Mouse (Mus musculus) liver, embryonic 12.5 days (tissue): Measurements from ENCODE around the gene Fgf6. TPM values are rescaled to one million over a fixed set of nuclear protein-coding genes. Genes with fewer than 3 reads are reported as not detected.

Source experiments
- ATAC-seq: fragments of 200-750 bp; cut with Nextera tagmentation; 2 replicates; pipeline ENCODE4 v1.8.0; 2017; ENCODE audit warnings: moderate number of reproducible peaks, mild to moderate bottlenecking, moderate library complexity
- H3K27ac ChIP-seq: fragments of 300-500 bp; sonication (generic); 2 replicates; pipeline ENCODE4 v1.5.1; 2016; ENCODE audit warnings: mild to moderate bottlenecking
- H3K27me3 ChIP-seq: fragments of 300-500 bp; sonication (generic); replicated peaks from 2 replicates; pipeline ENCODE4 v1.6.1; 2016; ENCODE audit warnings: mild to moderate bottlenecking, moderate library complexity
- H3K36me3 ChIP-seq: fragments of 300-500 bp; sonication (generic); 2 replicates; pipeline ENCODE4 v1.6.1; 2016; ENCODE audit warnings: mild to moderate bottlenecking, moderate library complexity
- H3K4me1 ChIP-seq: fragments of 300-500 bp; sonication (generic); 2 replicates; pipeline ENCODE4 v1.6.1; 2016
- H3K4me2 ChIP-seq: fragments of 300-500 bp; sonication (generic); 2 replicates; pipeline ENCODE4 v1.6.1; 2016; ENCODE audit warnings: mild to moderate bottlenecking, moderate library complexity
- H3K4me3 ChIP-seq: fragments of 300-500 bp; sonication (generic); 2 replicates; pipeline ENCODE4 v1.5.1; 2016; ENCODE audit warnings: mild to moderate bottlenecking, moderate library complexity
- H3K9ac ChIP-seq: fragments of 300-500 bp; sonication (generic); 2 replicates; pipeline ENCODE4 v1.6.1; 2016; ENCODE audit warnings: mild to moderate bottlenecking, moderate library complexity
- H3K9me3 ChIP-seq: fragments of 300-500 bp; sonication (generic); replicated peaks from 2 replicates; pipeline ENCODE4 v1.6.1; 2016; ENCODE audit warnings: mild to moderate bottlenecking, moderate library complexity
- WGBS: fragments of 180-500 bp; shearing (Covaris S2); methylation state at CpG from one replicate; pipeline ENCODE4 v1.1.7; 2016; ENCODE audit not compliant: insufficient replicate concordance; 5-methylcytosine and 5-hydroxymethylcytosine counted together
- polyA plus RNA-seq: library from polyadenylated mRNA; unstranded; fragments of >200 nt; fragmentation: Nextera tagmentation; extraction: Ambion mirVana; gene quantifications from 2 replicates; pipeline ENCODE4 v1.2.1, GENCODE M21; 2016

Gene Fgf6
- polyA plus RNA-seq, result not detected in 2 replicates

GRCm38 (mm10) chr6:127014906-127015770 is at the start of gene Fgf6:
Gene Fgf6, plus strand, starts transcription at chr6:127015586.
- ATAC-seq, result no peak
- WGBS, result 75% methylated on average over 26 of the region's 26 CpGs
- H3K4me3 ChIP-seq, result no peak within 1 kb of the TSS
- H3K27me3 ChIP-seq, result peaks cover 15% of the 10 kb centered on the region
- H3K36me3 ChIP-seq, result no peaks in the 10 kb centered on the region
- H3K27ac ChIP-seq, result no peak within 1 kb of the TSS
- no peaks in the 10 kb centered on the region for H3K9me3 ChIP-seq
- peaks cover 10% of the 10 kb centered on the region for H3K4me1 ChIP-seq
- H3K9ac ChIP-seq, result no peak within 1 kb of the TSS
- no peak within 1 kb of the TSS for H3K4me2 ChIP-seq

DNA sequence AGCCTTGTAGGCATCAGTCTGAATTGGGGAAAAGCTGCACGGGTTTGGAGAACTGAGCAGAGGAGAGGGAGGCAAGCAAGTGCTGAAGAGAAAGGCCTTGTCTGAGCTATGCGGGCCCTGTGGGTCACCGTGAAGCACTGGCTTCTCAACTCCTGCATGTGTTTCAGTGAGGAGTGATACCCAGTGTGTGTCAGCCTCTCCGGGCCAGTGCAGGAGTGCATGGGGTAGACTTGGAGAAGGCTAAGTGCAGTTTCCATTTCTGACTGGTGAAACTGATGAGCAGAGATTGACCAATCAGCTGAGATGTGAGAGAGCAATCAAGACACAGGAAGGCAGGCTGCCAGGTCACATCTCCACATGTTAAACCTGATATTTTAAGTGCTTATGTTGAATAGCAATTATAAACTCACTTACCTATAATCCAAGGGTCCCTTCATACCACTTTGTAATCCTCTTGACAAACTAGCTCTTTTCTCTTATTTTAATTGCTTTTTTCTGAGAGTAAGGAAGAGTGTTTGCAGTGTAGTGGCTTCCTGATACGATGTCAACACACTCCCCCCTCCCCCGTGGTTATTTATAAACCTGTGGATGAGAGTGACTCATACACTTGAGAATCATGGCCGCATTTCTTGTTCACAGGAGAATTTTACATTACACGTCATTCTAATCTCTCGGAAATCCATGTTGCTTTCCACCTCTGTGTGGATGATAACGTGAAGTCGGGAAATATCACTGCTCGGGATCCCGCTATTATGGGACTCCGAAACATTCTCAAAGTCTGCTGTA is 49.0 kb upstream of the Fgf6 start:
- H3K27me3 ChIP-seq, result no peaks in the 10 kb centered on the region
- ATAC-seq, result no peak
- no peak overlapping the region for H3K4me2 ChIP-seq
- no peak overlapping the region for H3K4me3 ChIP-seq
- WGBS, result 71% methylated on average over 14 of the region's 14 CpGs
- H3K4me1 ChIP-seq, result 0 out of 2 replicates have a peak, but pooled peaks cover 2% of the 10 kb centered on the region
- H3K36me3 ChIP-seq, result peaks cover 51% of the 10 kb centered on the region
- no peaks in the 10 kb centered on the region for H3K9me3 ChIP-seq
- no peak overlapping the region for H3K27ac ChIP-seq
- no peak overlapping the region for H3K9ac ChIP-seq

GRCm38 (mm10) chr6:126981539-126982234 is 33.7 kb upstream of the Fgf6 start:
- H3K4me1 ChIP-seq, result no peaks in the 10 kb centered on the region
- ATAC-seq, result 0 out of 2 replicates have a peak, but pooled peaks have one; percentile 35
- no peak overlapping the region for H3K9ac ChIP-seq
- H3K4me3 ChIP-seq, result no peak overlapping the region
- H3K27ac ChIP-seq, result no peak overlapping the region
- no peak overlapping the region for H3K4me2 ChIP-seq
- H3K9me3 ChIP-seq, result no peaks in the 10 kb centered on the region
- peaks cover 15% of the 10 kb centered on the region; the same call in 1 of the 2 replicates for H3K36me3 ChIP-seq
- no peaks in the 10 kb centered on the region for H3K27me3 ChIP-seq
- 18% methylated on average over 5 of the region's 5 CpGs for WGBS

- no peak overlapping the region for H3K4me2 ChIP-seq
- 58% methylated on average over 2 of the region's 2 CpGs for whole genome bisulfite sequencing
- no peak overlapping the region for H3K4me3 ChIP-seq
- H3K9me3 ChIP-seq, result no peaks in the 10 kb centered on the region
- no peaks in the 10 kb centered on the region for H3K27me3 ChIP-seq
- no peaks in the 10 kb centered on the region for H3K36me3 ChIP-seq
- no peak for ATAC-seq
- H3K27ac ChIP-seq, result no peak overlapping the region
- H3K9ac ChIP-seq, result no peak overlapping the region
- no peaks in the 10 kb centered on the region for H3K4me1 ChIP-seq
These were observed 21.7 kb upstream of the Fgf6 start for GRCm38 (mm10) chr6:126993676-126994075.

DNA sequence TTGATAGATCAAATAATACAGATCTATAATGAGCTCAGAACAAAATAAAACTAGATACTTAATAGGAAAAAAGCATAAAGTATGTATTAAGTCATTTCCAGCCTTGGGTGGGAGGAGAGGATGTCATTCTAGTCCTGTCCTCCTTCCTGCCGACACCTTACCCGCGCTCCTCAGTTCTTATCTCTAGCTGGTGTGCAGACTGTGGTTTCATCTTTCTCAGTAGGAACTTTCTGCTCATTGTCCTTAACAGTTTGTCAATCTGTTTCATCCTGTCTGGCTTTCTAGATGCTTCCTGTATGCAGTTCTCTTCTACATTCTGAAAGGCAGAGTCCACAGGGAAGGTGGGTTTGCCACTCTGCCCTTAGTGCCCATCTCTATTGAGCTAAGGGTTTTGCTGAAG is 19.9 kb upstream of the Fgf6 start:
- ATAC-seq, result no peak
- Histone ChIP-seq H3K9ac (no peak overlapping the region), H3K27ac (no peak overlapping the region), H3K4me3 (no peak overlapping the region), H3K4me2 (no peak overlapping the region), H3K27me3 (no peaks in the 10 kb centered on the region), H3K4me1 (no peaks in the 10 kb centered on the region), H3K36me3 (no peaks in the 10 kb centered on the region), H3K9me3 (no peaks in the 10 kb centered on the region)
- 6% methylated on average over 3 of the region's 3 CpGs for WGBS

DNA sequence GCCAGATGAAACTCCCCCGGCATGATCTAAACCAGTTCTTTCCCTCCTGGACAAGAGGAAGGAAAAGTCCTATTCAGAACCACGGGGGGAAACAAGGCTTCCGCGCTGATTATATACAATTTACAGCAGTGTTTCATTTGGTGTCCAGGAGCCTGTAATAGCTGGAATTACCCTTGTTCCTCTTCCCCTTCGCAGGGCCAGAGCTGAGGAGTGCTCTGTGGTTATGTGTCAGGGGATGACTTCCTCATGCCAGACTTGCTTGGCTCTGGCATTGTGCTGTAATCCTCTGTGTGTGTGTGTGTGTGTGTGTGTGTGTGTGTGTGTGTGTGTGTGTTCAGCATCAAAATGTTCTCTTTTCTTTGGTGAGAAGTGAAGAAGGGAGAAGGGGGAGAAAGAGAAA is 19.0 kb upstream of the Fgf6 start:
- no peaks in the 10 kb centered on the region for H3K4me1 ChIP-seq
- H3K27ac ChIP-seq, result no peak overlapping the region
- no peaks in the 10 kb centered on the region for H3K27me3 ChIP-seq
- WGBS, result 29% methylated on average over 5 of the region's 5 CpGs
- H3K36me3 ChIP-seq, result no peaks in the 10 kb centered on the region
- no peak overlapping the region for H3K4me2 ChIP-seq
- no peaks in the 10 kb centered on the region for H3K9me3 ChIP-seq
- no peak overlapping the region for H3K4me3 ChIP-seq
- H3K9ac ChIP-seq, result no peak overlapping the region
- no peak for ATAC-seq

DNA sequence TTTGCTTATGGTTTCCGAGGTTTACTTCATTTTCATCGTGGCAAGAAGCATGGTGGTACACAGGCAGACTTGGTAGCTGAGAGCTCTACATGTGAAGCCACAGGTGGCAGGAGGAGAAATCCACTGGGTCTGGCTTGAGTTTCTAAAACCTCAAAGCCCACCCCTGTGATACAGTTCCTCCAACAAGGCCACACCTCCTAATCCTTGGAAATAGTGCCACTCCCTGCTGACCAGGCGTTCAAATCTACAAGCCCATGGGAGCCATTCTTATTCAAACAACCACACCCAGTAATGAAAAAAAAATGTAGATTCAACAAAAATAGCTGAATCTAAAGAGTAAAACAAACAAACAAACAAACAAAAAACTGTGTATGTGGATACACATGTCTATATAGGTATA is 9.7 kb upstream of the Fgf6 start:
- Histone ChIP-seq H3K4me3 (no peak overlapping the region), H3K27ac (no peak overlapping the region), H3K4me1 (0 out of 2 replicates have a peak, but pooled peaks cover 3% of the 10 kb centered on the region), H3K9me3 (no peaks in the 10 kb centered on the region), H3K36me3 (no peaks in the 10 kb centered on the region), H3K4me2 (no peak overlapping the region), H3K9ac (no peak overlapping the region), H3K27me3 (0 out of 2 replicates have a peak, but pooled peaks cover 4% of the 10 kb centered on the region)
- 76% methylated on average over 3 of the region's 3 CpGs for WGBS
- no peak for ATAC-seq

DNA sequence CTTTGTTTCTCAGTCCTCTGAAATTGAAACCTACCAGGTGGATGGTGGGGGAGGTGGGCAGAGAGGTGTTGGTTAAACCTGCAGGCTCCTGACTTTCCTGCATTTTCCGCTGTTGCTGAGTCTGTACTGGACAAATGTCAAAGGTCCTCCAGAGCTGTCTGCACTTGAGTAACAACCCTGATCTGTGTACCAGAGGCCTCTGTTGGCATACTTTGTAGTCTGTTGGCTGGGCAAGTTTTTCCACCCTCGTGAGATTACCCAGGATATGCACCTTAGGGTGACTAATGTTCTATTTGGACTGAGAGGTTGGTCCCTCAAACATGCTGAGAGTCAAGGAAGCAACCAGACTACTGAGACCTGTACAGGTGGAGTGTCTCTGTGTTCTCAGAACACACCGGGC is 8.8 kb upstream of the Fgf6 start:
- no peaks in the 10 kb centered on the region for H3K36me3 ChIP-seq
- 0 out of 2 replicates have a peak, but pooled peaks cover 3% of the 10 kb centered on the region for H3K4me1 ChIP-seq
- WGBS, result 66% methylated on average over 3 of the region's 3 CpGs
- H3K9ac ChIP-seq, result no peak overlapping the region
- ATAC-seq, result no peak
- H3K27ac ChIP-seq, result no peak overlapping the region
- H3K4me3 ChIP-seq, result no peak overlapping the region
- 0 out of 2 replicates have a peak, but pooled peaks cover 4% of the 10 kb centered on the region for H3K27me3 ChIP-seq
- H3K9me3 ChIP-seq, result no peaks in the 10 kb centered on the region
- H3K4me2 ChIP-seq, result no peak overlapping the region

GRCm38 (mm10) chr6:127010021-127010420 is 5.4 kb upstream of the Fgf6 start:
- Histone ChIP-seq H3K9me3 (no peaks in the 10 kb centered on the region), H3K27me3 (0 out of 2 replicates have a peak, but pooled peaks cover 4% of the 10 kb centered on the region), H3K9ac (no peak overlapping the region), H3K36me3 (no peaks in the 10 kb centered on the region), H3K4me3 (no peak overlapping the region), H3K27ac (no peak overlapping the region), H3K4me2 (no peak overlapping the region), H3K4me1 (0 out of 2 replicates have a peak, but pooled peaks cover 3% of the 10 kb centered on the region)
- 75% methylated on average over 13 of the region's 13 CpGs for WGBS
- ATAC-seq, result no peak

DNA sequence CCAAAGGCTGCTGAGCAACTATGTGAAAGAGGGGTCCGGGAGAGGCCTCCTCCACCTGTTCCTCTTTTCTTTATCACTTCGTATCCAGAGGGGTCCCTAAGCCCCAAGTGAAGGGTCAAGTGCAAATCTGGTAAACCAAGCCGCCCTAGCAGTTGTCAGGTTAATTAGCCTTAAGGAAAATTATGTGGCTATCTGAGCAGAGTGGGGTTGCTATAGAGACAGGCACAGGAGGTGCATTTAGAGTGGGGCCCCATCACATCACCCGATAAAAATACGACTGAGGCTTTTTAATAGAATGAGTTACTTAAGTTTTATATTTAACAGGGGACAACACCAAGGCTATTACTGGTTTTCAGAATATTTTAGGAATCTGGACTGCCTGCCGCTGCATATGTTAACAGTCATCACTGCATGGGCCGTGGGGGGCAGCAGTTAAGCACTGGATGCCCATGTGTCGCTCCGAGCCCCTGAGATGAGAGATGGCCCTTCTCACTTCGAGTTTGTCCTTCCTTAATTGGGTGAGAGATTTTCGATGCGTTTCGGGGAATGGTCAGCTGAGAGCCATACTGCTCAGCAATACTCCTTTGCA is 3.3 kb upstream of the Fgf6 start:
- H3K27ac ChIP-seq, result no peak overlapping the region
- H3K27me3 ChIP-seq, result 0 out of 2 replicates have a peak, but pooled peaks cover 4% of the 10 kb centered on the region
- no peak for ATAC-seq
- WGBS, result 59% methylated on average over 13 of the region's 13 CpGs
- H3K36me3 ChIP-seq, result no peaks in the 10 kb centered on the region
- H3K9ac ChIP-seq, result no peak overlapping the region
- H3K9me3 ChIP-seq, result no peaks in the 10 kb centered on the region
- no peak overlapping the region for H3K4me3 ChIP-seq
- H3K4me1 ChIP-seq, result 0 out of 2 replicates have a peak, but pooled peaks cover 3% of the 10 kb centered on the region
- H3K4me2 ChIP-seq, result no peak overlapping the region

DNA sequence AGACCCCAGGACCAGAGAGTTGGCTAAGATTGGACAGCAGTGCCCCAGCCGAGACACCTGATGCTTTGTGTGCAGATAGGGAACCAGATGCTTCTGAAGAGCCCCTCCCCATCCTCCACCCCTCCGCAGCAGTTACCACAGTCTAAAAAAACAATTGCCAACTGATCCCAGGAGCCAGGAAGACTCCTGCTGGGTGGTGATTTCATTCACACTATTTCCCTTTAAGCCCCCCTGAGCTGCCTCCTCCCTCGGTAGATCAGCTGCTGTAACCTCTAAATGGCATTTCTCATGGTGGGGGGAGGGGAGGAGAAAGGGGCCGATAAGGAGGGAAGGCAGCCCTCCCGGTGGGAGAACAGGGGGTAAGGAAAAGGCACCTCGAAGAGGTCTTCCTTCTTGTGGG is 3.9 kb downstream of the Fgf6 start:
- Histone ChIP-seq H3K27ac (no peak overlapping the region), H3K4me3 (no peak overlapping the region), H3K4me1 (peaks cover 10% of the 10 kb centered on the region), H3K9me3 (no peaks in the 10 kb centered on the region), H3K4me2 (no peak overlapping the region), H3K36me3 (no peaks in the 10 kb centered on the region), H3K9ac (no peak overlapping the region), H3K27me3 (peaks cover 40% of the 10 kb centered on the region)
- ATAC-seq, result no peak
- WGBS, result 2% methylated on average over 6 of the region's 6 CpGs
